Comparison of ENCODE assay signal across 9 mouse cellular contexts in genomic region chr15:84445812-84446716, GRCm38 (mm10). TPM values are rescaled to one million over a fixed set of nuclear protein-coding genes. Genes with fewer than 3 reads are reported as not detected.
DNase-seq lines count a peak whose midpoint lies in the region; ATAC-seq lines count a peak whose summit lies in the region.
"Had no signal": no experiment of that assay in that cellular context is flagged by ENCODE, and none has a peak within 500 bp of the region (broad histone marks: within the 10 kb centered on the region; RNA-seq: fewer than 3 reads in every experiment).

No protein-coding gene starts in this region.

- peak; percentile 8 for DNase-seq in kidney, adult 18-20 months
- DNase-seq in kidney, adult 8-10 months = no peak
- DNase-seq in brain, adult 2 months (ENCODE audit: low read depth, low spot score) = peak; percentile 35
- DNase-seq in liver, embryonic 11.5 days (ENCODE audit: low spot score) = no peak
- DNase-seq in frontal cortex, postnatal 14 days (ENCODE audit: low spot score in 2 of 2) = no peak
- no peak for DNase-seq in cerebellum, adult 11-12 months

- under 1% methylated on average over 97 of the region's 99 CpGs for WGBS in forebrain, embryonic 15.5 days
- 3% methylated on average over 72 of the region's 99 CpGs for WGBS in liver, embryonic 11.5 days
- 2% methylated on average over 94 of the region's 99 CpGs for WGBS in stomach, embryonic 16.5 days

- H3K4me1 ChIP-seq in forebrain, embryonic 15.5 days = peaks cover 59% of the 10 kb centered on the region
- H3K4me1 ChIP-seq in liver, embryonic 11.5 days (replicated peaks; ENCODE audit: control insufficient read depth, insufficient read depth, low read length) = peaks cover 3% of the 10 kb centered on the region; the same call in 1 of the 2 replicates
- peaks cover 14% of the 10 kb centered on the region for H3K4me1 ChIP-seq in stomach, embryonic 16.5 days (ENCODE audit: control insufficient read depth, insufficient read depth, low read length)

- H3K27ac ChIP-seq in forebrain, embryonic 15.5 days (replicated peaks) = peak overlapping the region; percentile 56
- no peak overlapping the region for H3K27ac ChIP-seq in liver, embryonic 11.5 days (ENCODE audit: low read depth, low read length)
- no peak overlapping the region for H3K27ac ChIP-seq in stomach, embryonic 16.5 days (ENCODE audit: low read length)

- peak overlapping the region; percentile 90 for H3K4me2 ChIP-seq in forebrain, embryonic 15.5 days (replicated peaks)
- H3K4me2 ChIP-seq in liver, embryonic 11.5 days = peak overlapping the region; percentile 71
- peak overlapping the region; percentile 96 for H3K4me2 ChIP-seq in stomach, embryonic 16.5 days (ENCODE audit: low read depth, low read length)

- no peaks in the 10 kb centered on the region for H3K9me3 ChIP-seq in forebrain, embryonic 15.5 days
- H3K9me3 ChIP-seq in liver, embryonic 11.5 days (ENCODE audit: control insufficient read depth, low read length) = no peaks in the 10 kb centered on the region
- H3K9me3 ChIP-seq in stomach, embryonic 16.5 days (replicated peaks; ENCODE audit: control insufficient read depth, low read length) = no peaks in the 10 kb centered on the region

- H3K9ac ChIP-seq in forebrain, embryonic 15.5 days (replicated peaks) = peak overlapping the region; percentile 70
- no peak overlapping the region for H3K9ac ChIP-seq in liver, embryonic 11.5 days (ENCODE audit: low read depth, low read length)
- H3K9ac ChIP-seq in stomach, embryonic 16.5 days (ENCODE audit: low read length) = peak overlapping the region; percentile 74

- H3K36me3 ChIP-seq in forebrain, embryonic 15.5 days = no peaks in the 10 kb centered on the region
- H3K36me3 ChIP-seq in liver, embryonic 11.5 days (ENCODE audit: control insufficient read depth, insufficient read depth, low read length) = no peaks in the 10 kb centered on the region
- no peaks in the 10 kb centered on the region for H3K36me3 ChIP-seq in stomach, embryonic 16.5 days (ENCODE audit: control insufficient read depth, insufficient read depth, low read length)

- H3K27me3 ChIP-seq in forebrain, embryonic 15.5 days = 0 out of 2 replicates have a peak, but pooled peaks cover 6% of the 10 kb centered on the region
- H3K27me3 ChIP-seq in liver, embryonic 11.5 days (replicated peaks; ENCODE audit: control insufficient read depth, insufficient read depth, low read length) = peaks cover 81% of the 10 kb centered on the region
- H3K27me3 ChIP-seq in stomach, embryonic 16.5 days (ENCODE audit: control insufficient read depth, insufficient read depth, low read length) = peaks cover 37% of the 10 kb centered on the region

- H3K4me3 ChIP-seq in forebrain, embryonic 15.5 days = peak overlapping the region; percentile 68
- peak overlapping the region; percentile 51 for H3K4me3 ChIP-seq in liver, embryonic 11.5 days (ENCODE audit: low read depth, low read length)
- peak overlapping the region; percentile 51 for H3K4me3 ChIP-seq in stomach, embryonic 16.5 days (replicated peaks; ENCODE audit: low read length)

- ATAC-seq in forebrain, embryonic 15.5 days (replicated peaks) = peak; percentile 65
- no peak for ATAC-seq in liver, embryonic 11.5 days (replicated peaks; ENCODE audit: low FRiP score)
- ATAC-seq in stomach, embryonic 16.5 days (ENCODE audit: insufficient read depth, low FRiP score) = no peak
- ATAC-seq: Patski had no signal

RNA-seq across cellular contexts. Expression of gene Shisal1, which starts 0.8 kb away (rescaled TPM):
- polyA plus RNA-seq in forebrain, embryonic 15.5 days (2015; fragmentation: Nextera tagmentation; extraction: Ambion mirVana) = 11.3 and 12.5 TPM in 2 replicates
- 0.25 and 0.51 TPM in 2 replicates for polyA plus RNA-seq in liver, embryonic 11.5 days (2014; fragmentation: Nextera tagmentation; extraction: Ambion mirVana)
- polyA plus RNA-seq in stomach, embryonic 16.5 days (2015; fragmentation: Nextera tagmentation; extraction: Ambion mirVana) = 1.8 and 2.9 TPM in 2 replicates

Comparison
In these comparisons a context has a peak if more than half of its experiments do, and no peak if none do; other contexts are left out.
1. DNase-seq: peak in kidney, adult 18-20 months (single experiment) and brain, adult 2 months (single experiment); none in kidney, adult 8-10 months (0 of 2), liver, embryonic 11.5 days (single experiment), frontal cortex, postnatal 14 days (0 of 2) and cerebellum, adult 11-12 months (single experiment).
2. Peak in every context shown above with its lines, with median percentiles within 50 percentile points of each other: H3K4me2 ChIP-seq and H3K4me3 ChIP-seq.